Mouse (Mus musculus): ENCODE results near the gene Nfe2l3. TPM values are rescaled to one million over a fixed set of nuclear protein-coding genes. Genes with fewer than 3 reads are reported as not detected.

The Nfe2l3 gene
- polyA plus RNA-seq, 1 experiment from 2014 or later, result 0.36 TPM

DNA sequence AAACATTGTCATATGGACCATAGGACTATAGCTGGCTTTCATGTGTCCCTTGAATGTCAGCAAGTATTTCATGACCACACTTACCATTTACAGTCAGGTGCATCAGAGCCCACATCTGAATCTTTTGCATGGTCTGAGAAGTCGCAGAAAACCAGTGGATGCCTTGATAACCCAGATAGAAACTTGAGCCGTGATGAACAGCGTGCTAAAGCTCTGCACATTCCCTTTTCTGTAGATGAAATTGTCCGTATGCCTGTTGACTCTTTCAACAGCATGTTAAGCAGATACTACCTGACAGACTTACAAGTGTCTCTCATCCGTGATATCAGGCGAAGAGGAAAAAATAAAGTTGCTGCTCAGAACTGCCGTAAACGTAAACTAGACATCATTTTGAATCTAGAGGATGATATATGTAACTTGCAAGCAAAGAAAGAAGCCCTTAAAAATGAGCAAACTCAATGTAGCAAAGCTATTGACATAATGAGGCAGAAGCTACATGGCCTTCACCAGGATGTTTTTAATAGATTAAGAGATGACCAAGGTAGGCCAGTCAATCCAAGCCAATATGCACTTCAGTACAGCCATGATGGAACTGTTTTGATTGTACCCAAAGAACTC is 25.4 kb downstream of the Nfe2l3 start:
- Histone ChIP-seq H3K9ac (ENCODE audit: low read depth, low read length) (no peak overlapping the region), H3K9me3 (ENCODE audit: control insufficient read depth, low read length) (no peaks in the 10 kb centered on the region), H3K4me2 (no peak overlapping the region), H3K4me1 (replicated peaks; ENCODE audit: control insufficient read depth, insufficient read depth, low read length) (no peaks in the 10 kb centered on the region), H3K4me3 (ENCODE audit: low read depth, low read length) (no peak overlapping the region), H3K27ac (ENCODE audit: low read depth, low read length) (no peak overlapping the region), H3K27me3 (replicated peaks; ENCODE audit: control insufficient read depth, insufficient read depth, low read length) (no peaks in the 10 kb centered on the region), H3K36me3 (ENCODE audit: control insufficient read depth, insufficient read depth, low read length) (peaks cover 20% of the 10 kb centered on the region)
- DNase-seq (ENCODE audit: low spot score) (no peak), ATAC-seq (replicated peaks; ENCODE audit: low FRiP score) (no peak)
- WGBS, result 74% methylated on average over 8 of the region's 8 CpGs

DNA sequence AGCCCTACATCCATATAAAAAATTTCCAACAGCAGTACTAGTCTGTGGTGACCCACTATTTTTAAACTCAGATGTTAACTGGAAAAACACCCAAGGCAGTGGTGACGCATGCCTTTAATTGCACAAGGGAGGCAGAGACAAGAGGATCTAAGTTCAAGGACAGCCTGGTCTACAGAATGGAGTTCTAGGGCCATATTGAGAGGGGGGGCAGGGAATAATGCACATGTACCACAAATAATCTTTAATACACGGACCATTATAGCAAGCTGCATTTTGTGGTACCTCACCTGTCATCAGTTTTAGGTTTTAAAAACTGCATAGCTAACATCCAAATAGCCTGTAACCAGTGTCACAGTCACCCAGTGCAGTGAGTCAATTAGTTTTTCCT is 26.4 kb downstream of the Nfe2l3 start:
- Histone ChIP-seq H3K9ac (ENCODE audit: low read depth, low read length) (no peak overlapping the region), H3K4me2 (no peak overlapping the region), H3K36me3 (ENCODE audit: control insufficient read depth, insufficient read depth, low read length) (peaks cover 29% of the 10 kb centered on the region), H3K4me1 (replicated peaks; ENCODE audit: control insufficient read depth, insufficient read depth, low read length) (no peaks in the 10 kb centered on the region), H3K27ac (ENCODE audit: low read depth, low read length) (no peak overlapping the region), H3K4me3 (ENCODE audit: low read depth, low read length) (no peak overlapping the region), H3K27me3 (replicated peaks; ENCODE audit: control insufficient read depth, insufficient read depth, low read length) (no peaks in the 10 kb centered on the region), H3K9me3 (ENCODE audit: control insufficient read depth, low read length) (no peaks in the 10 kb centered on the region)
- DNase-seq (ENCODE audit: low spot score) (no peak), ATAC-seq (replicated peaks; ENCODE audit: low FRiP score) (peak; percentile 21)
- WGBS, result 34% methylated on average over 2 of the region's 2 CpGs

DNA sequence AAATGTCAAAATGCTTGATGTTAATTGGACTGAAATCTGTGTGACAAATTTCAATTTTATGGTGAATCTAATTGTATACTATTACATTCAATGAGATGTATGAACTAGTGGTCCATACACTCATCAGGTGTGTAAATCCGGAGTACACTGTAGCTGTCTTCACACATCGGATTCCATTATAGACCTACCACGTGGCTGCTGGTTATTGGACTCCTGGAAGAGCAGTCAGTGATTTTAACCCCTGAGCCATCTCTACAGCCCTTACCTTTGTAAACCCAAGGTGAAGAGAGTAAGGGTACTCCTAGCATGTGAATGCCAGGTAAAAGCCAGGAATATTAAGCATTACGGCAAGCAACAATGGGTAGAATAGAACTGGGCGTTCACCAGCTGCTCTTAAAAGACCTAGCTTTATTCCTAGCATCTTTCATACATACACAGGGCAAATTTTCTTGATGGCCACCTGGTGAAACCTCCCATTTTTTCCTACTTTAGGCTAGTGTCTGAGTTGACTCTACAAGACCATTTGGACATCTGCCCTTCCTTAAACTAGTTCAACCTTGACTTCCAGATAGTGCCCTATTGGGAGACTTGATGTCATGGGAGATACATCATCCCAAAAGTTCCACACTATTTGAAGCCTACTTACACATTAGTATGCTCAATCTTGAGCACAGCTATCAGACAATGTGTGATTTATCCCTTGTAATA is 27.0 kb downstream of the Nfe2l3 start:
- Histone ChIP-seq H3K4me1 (replicated peaks; ENCODE audit: control insufficient read depth, insufficient read depth, low read length) (no peaks in the 10 kb centered on the region), H3K4me2 (no peak overlapping the region), H3K27me3 (replicated peaks; ENCODE audit: control insufficient read depth, insufficient read depth, low read length) (no peaks in the 10 kb centered on the region), H3K36me3 (ENCODE audit: control insufficient read depth, insufficient read depth, low read length) (peaks cover 30% of the 10 kb centered on the region), H3K9ac (ENCODE audit: low read depth, low read length) (no peak overlapping the region), H3K4me3 (ENCODE audit: low read depth, low read length) (no peak overlapping the region), H3K27ac (ENCODE audit: low read depth, low read length) (no peak overlapping the region), H3K9me3 (ENCODE audit: control insufficient read depth, low read length) (no peaks in the 10 kb centered on the region)
- WGBS, result 44% methylated on average over 5 of the region's 5 CpGs
- peak; percentile 54 for ATAC-seq (replicated peaks; ENCODE audit: low FRiP score)
- peak; percentile 46 for DNase-seq (ENCODE audit: low spot score)

DNA sequence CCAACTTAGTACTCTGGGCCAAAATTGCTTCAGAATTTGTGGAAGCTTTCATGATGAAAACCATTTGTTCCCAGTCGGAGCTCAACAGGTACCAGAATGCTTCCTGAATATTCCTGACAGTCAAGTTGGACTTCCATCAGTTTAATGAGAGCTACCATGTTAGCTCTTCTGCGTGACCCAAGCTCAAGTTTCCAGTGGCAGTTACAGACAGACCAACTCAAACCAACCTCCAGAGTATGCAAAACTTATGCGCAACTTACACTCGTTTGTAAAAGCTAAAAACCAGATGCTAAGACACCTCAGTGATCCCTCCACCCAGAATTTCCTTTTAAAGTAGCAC is 27.5 kb downstream of the Nfe2l3 start:
- Histone ChIP-seq H3K9ac (ENCODE audit: low read depth, low read length) (no peak overlapping the region), H3K4me2 (no peak overlapping the region), H3K27me3 (replicated peaks; ENCODE audit: control insufficient read depth, insufficient read depth, low read length) (no peaks in the 10 kb centered on the region), H3K4me3 (ENCODE audit: low read depth, low read length) (no peak overlapping the region), H3K9me3 (ENCODE audit: control insufficient read depth, low read length) (no peaks in the 10 kb centered on the region), H3K36me3 (ENCODE audit: control insufficient read depth, insufficient read depth, low read length) (peaks cover 30% of the 10 kb centered on the region), H3K4me1 (replicated peaks; ENCODE audit: control insufficient read depth, insufficient read depth, low read length) (no peaks in the 10 kb centered on the region), H3K27ac (ENCODE audit: low read depth, low read length) (no peak overlapping the region)
- ATAC-seq (replicated peaks; ENCODE audit: low FRiP score) (no peak), DNase-seq (ENCODE audit: low spot score) (no peak)
- 73% methylated on average over 4 of the region's 4 CpGs for WGBS

DNA sequence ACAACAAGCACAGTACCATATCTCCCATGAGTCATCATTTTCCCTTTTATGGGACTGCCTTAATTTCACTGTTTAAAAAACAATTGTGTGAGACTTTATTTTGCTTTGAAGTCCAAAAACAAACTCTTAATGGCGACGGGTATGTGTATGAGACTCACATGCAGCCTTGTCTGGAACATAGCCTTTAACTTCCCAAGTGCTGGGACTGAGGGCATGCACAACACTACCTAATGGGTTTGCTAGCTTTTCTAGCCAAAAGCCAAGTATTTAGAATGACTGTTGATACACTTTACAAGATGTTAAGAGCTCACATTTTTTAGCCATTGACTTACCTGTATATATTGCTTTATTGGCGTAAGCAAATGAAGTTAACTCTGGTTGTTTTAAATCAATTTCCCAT is 27.9 kb downstream of the Nfe2l3 start:
- Histone ChIP-seq H3K27me3 (replicated peaks; ENCODE audit: control insufficient read depth, insufficient read depth, low read length) (no peaks in the 10 kb centered on the region), H3K4me2 (no peak overlapping the region), H3K4me3 (ENCODE audit: low read depth, low read length) (no peak overlapping the region), H3K27ac (ENCODE audit: low read depth, low read length) (no peak overlapping the region), H3K9me3 (ENCODE audit: control insufficient read depth, low read length) (no peaks in the 10 kb centered on the region), H3K36me3 (ENCODE audit: control insufficient read depth, insufficient read depth, low read length) (peaks cover 30% of the 10 kb centered on the region), H3K4me1 (replicated peaks; ENCODE audit: control insufficient read depth, insufficient read depth, low read length) (no peaks in the 10 kb centered on the region), H3K9ac (ENCODE audit: low read depth, low read length) (no peak overlapping the region)
- no peak for DNase-seq (ENCODE audit: low spot score)
- 85% methylated on average over 3 of the region's 3 CpGs for WGBS
- ATAC-seq (replicated peaks; ENCODE audit: low FRiP score), result no peak

DNA sequence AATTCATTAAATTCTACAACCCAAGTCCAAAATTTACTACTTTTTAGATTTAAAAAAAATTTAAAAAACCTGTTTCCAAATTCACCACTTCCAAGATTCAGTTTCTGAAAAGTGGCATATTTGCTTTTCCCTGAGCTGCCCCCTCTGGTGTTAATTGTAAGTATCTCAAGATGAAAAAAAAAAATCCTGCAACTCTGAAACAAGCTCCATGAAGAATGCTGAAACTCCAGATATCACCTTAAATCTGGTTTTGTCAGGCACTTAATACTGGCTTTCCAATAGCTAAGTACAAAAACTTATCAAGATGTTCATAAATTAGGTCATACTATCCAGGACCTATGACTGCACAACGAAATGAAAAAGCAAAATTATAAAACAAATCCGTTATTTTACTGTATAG is 35.2 kb downstream of the Nfe2l3 start:
- H3K9me3 ChIP-seq (ENCODE audit: control insufficient read depth, low read length), result no peaks in the 10 kb centered on the region
- ATAC-seq (replicated peaks; ENCODE audit: low FRiP score) (no peak), DNase-seq (ENCODE audit: low spot score) (no peak)
- H3K27me3 ChIP-seq (replicated peaks; ENCODE audit: control insufficient read depth, insufficient read depth, low read length), result no peaks in the 10 kb centered on the region
- peak overlapping the region; percentile 64 for H3K9ac ChIP-seq (ENCODE audit: low read depth, low read length)
- peaks cover 32% of the 10 kb centered on the region for H3K36me3 ChIP-seq (ENCODE audit: control insufficient read depth, insufficient read depth, low read length)
- peak overlapping the region; percentile 98 for H3K4me3 ChIP-seq (ENCODE audit: low read depth, low read length)
- peak overlapping the region; percentile 72 for H3K4me2 ChIP-seq
- no peak overlapping the region for H3K27ac ChIP-seq (ENCODE audit: low read depth, low read length)
- under 1% methylated on average over 2 of the region's 2 CpGs for WGBS
- peaks cover 18% of the 10 kb centered on the region for H3K4me1 ChIP-seq (replicated peaks; ENCODE audit: control insufficient read depth, insufficient read depth, low read length)

DNA sequence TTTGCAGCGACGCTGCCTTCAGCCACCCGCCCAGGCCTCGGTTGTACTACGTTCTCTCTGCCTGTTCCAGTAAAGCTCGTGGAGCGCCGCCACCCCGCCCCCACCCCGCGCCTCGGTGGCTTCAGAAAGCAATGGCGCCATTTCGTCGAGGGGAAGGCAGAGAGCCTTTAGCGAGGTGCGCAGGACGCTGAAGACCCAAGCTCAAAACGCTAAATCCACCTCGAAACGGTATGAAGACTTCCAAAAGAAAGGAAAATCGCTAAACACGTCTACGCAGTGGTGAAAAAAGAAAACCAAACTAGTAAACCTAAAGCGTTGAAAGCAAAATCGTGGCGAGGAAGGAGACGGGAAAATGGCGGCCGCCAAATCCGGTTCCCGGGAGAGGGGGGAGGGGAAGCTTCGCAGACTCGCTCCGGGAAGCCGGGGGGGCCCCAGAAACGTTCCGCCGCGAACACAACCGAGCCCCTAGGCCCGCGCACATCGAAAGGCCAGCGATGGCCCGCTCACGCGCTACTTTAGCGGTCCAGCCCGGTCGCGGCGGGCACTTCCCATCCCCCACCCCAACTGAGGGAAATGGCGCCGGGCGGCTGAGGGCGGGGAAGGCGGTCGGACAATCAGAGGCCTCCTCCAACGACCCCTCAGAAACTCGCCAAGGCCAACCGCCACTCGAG is 36.6 kb downstream of the Nfe2l3 start:
- Histone ChIP-seq H3K4me3 (ENCODE audit: low read depth, low read length) (peak overlapping the region; percentile 98), H3K9me3 (ENCODE audit: control insufficient read depth, low read length) (no peaks in the 10 kb centered on the region), H3K4me1 (replicated peaks; ENCODE audit: control insufficient read depth, insufficient read depth, low read length) (peaks cover 23% of the 10 kb centered on the region), H3K9ac (ENCODE audit: low read depth, low read length) (peak overlapping the region; percentile 100), H3K27ac (ENCODE audit: low read depth, low read length) (peak overlapping the region; percentile 100), H3K4me2 (peak overlapping the region; percentile 72), H3K36me3 (ENCODE audit: control insufficient read depth, insufficient read depth, low read length) (peaks cover 28% of the 10 kb centered on the region), H3K27me3 (replicated peaks; ENCODE audit: control insufficient read depth, insufficient read depth, low read length) (no peaks in the 10 kb centered on the region)
- DNase-seq (ENCODE audit: low spot score) (peak; percentile 88), ATAC-seq (replicated peaks; ENCODE audit: low FRiP score) (peak; percentile 27)
- under 1% methylated on average over 63 of the region's 63 CpGs for WGBS

DNA sequence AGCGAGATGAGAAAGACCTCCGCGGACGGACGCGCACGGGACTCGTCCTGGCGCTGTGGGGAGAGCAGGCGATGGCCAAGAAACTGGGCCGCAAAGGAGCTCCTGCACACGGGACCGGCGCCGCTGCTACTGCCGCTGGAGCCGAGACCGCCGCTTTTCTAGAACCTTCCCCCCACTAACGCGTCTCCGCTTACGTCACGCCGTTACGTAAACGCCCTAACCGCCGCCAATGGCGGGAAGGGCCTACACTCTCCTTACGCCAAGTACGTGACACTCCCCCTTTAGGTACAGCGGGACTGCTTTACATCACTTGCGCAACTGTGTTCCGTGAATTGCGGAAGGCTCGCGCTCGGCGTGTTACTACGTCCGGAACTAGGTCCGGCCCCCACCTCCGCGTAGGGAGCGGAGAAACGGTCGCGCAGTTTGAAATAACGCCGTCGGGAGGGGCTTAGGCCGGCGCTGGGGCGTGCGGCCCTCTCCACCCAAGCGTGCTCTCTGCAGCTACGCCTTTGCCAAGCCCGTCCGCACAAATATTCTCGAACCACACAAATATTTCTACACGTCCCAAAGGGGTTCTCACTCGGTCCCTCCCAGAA is 37.3 kb downstream of the Nfe2l3 start, which contains the start of gene Hnrnpa2b1:
Hnrnpa2b1 (minus strand) TSS at position 180 of the 596 bp plus-strand sequence.
- peak within 1 kb of the TSS; percentile 100 for H3K9ac ChIP-seq (ENCODE audit: low read depth, low read length)
- H3K4me2 ChIP-seq, result peak within 1 kb of the TSS; percentile 76
- H3K36me3 ChIP-seq (ENCODE audit: control insufficient read depth, insufficient read depth, low read length), result peaks cover 33% of the 10 kb centered on the region
- no peaks in the 10 kb centered on the region for H3K27me3 ChIP-seq (replicated peaks; ENCODE audit: control insufficient read depth, insufficient read depth, low read length)
- DNase-seq (ENCODE audit: low spot score), result peak; percentile 98
- no peaks in the 10 kb centered on the region for H3K9me3 ChIP-seq (ENCODE audit: control insufficient read depth, low read length)
- peaks cover 23% of the 10 kb centered on the region for H3K4me1 ChIP-seq (replicated peaks; ENCODE audit: control insufficient read depth, insufficient read depth, low read length)
- peak; percentile 91 for ATAC-seq (replicated peaks; ENCODE audit: low FRiP score)
- under 1% methylated on average over 63 of the region's 63 CpGs for WGBS
- H3K4me3 ChIP-seq (ENCODE audit: low read depth, low read length), result peak within 1 kb of the TSS; percentile 98
- H3K27ac ChIP-seq (ENCODE audit: low read depth, low read length), result peak within 1 kb of the TSS; percentile 100
